Mouse (Mus musculus) CH12.LX (cell line): ENCODE measurements around the gene Alg2. TPM values are rescaled to one million over a fixed set of nuclear protein-coding genes. Genes with fewer than 3 reads are reported as not detected.

Experiments used
- DNase-seq: peaks from one replicate; pipeline ENCODE4 v3.0.0-alpha.2; 2013; ENCODE audit errors: extremely low read depth
- H3K27ac ChIP-seq: 2 replicates; pipeline ENCODE4 v1.5.1; 2012; ENCODE audit warnings: low read depth, mild to moderate bottlenecking, control low read depth, moderate library complexity; ENCODE audit not compliant: insufficient read depth
- H3K27me3 ChIP-seq: replicated peaks from 2 replicates; pipeline ENCODE3; 2012; ENCODE audit warnings: inconsistent platforms
- H3K36me3 ChIP-seq, 2 experiments: replicated peaks in 1 of 2; 2 replicates each; pipeline versions ENCODE3 to v1.6.1; 2012; ENCODE audit warnings: inconsistent platforms in 1 of 2, low read length in 1 of 2, mild to moderate bottlenecking in 1 of 2, mixed read lengths in 1 of 2, moderate library complexity in 1 of 2; ENCODE audit not compliant: control insufficient read depth in 1 of 2, insufficient read depth in 1 of 2
- H3K4me1 ChIP-seq, 2 experiments: 2 replicates each; pipeline ENCODE4 v1.6.1; 2012; ENCODE audit warnings: inconsistent platforms in 1 of 2, moderate library complexity in 1 of 2; ENCODE audit not compliant: insufficient read depth in 2 of 2, control insufficient read depth in 1 of 2
- H3K4me2 ChIP-seq: 2 replicates; pipeline ENCODE4 v1.6.1; 2012; ENCODE audit warnings: low read depth, mild to moderate bottlenecking, control low read depth; ENCODE audit not compliant: poor library complexity, insufficient read depth, severe bottlenecking
- H3K4me3 ChIP-seq, 3 experiments: fragments of 150-350 bp in 1 of 3; sonication (generic) in 1 of 3; replicated peaks in 1 of 3; 2 replicates each; pipeline versions ENCODE3 to v1.5.1; 2011 to 2012; ENCODE audit warnings: low read depth in 2 of 3, low read length in 2 of 3, mild to moderate bottlenecking in 2 of 3, moderate library complexity in 2 of 3, control low read depth in 1 of 3, improper control_type of control experiment in 1 of 3, inconsistent platforms in 1 of 3, mixed read lengths in 1 of 3; ENCODE audit not compliant: poor library complexity in 1 of 3
- H3K79me2 ChIP-seq: replicated peaks from 2 replicates; pipeline ENCODE4 v1.6.1; 2012; ENCODE audit warnings: mild to moderate bottlenecking, moderate library complexity; ENCODE audit not compliant: control insufficient read depth, poor library complexity, insufficient read depth, severe bottlenecking; ENCODE audit errors: extremely low read depth
- H3K9ac ChIP-seq: 2 replicates; pipeline ENCODE4 v1.6.1; 2012; ENCODE audit warnings: low read depth, mild to moderate bottlenecking, control low read depth, moderate library complexity; ENCODE audit not compliant: insufficient read depth
- H3K9me3 ChIP-seq: replicated peaks from 2 replicates; pipeline ENCODE3; 2012; ENCODE audit warnings: low read length, inconsistent platforms, mixed read lengths
- CHD1 ChIP-seq: IDR thresholded peaks from 2 replicates; pipeline ENCODE4 v1.6.1; 2012; ENCODE audit warnings: low read depth, low read length, improper control_type of control experiment, inconsistent platforms
- CHD2 ChIP-seq: IDR thresholded peaks from 2 replicates; pipeline ENCODE4 v1.6.1; 2011; ENCODE audit warnings: low read length, improper control_type of control experiment
- CTCF ChIP-seq, 2 experiments: IDR thresholded peaks in 1 of 2; conservative IDR thresholded peaks in 1 of 2; 2 replicates each; pipeline ENCODE4 v1.5.1; 2011 to 2012; ENCODE audit warnings: low read depth in 2 of 2, low read length in 2 of 2, improper control_type of control experiment in 1 of 2, inconsistent platforms in 1 of 2, mild to moderate bottlenecking in 1 of 2, moderate library complexity in 1 of 2
- E2F4 ChIP-seq: IDR thresholded peaks from 2 replicates; pipeline ENCODE4 v1.6.1; 2011; ENCODE audit warnings: low read depth, low read length, improper control_type of control experiment; ENCODE audit not compliant: insufficient replicate concordance
- ELF1 ChIP-seq: IDR thresholded peaks from 2 replicates; pipeline ENCODE4 v1.6.1; 2014; ENCODE audit warnings: low read depth, mild to moderate bottlenecking, inconsistent platforms, low read length, improper control_type of control experiment
- ETS1 ChIP-seq: conservative IDR thresholded peaks from 2 replicates; pipeline ENCODE4 v1.6.1; 2012; ENCODE audit warnings: low read depth, mild to moderate bottlenecking, inconsistent platforms, low read length, improper control_type of control experiment, moderate library complexity
- IRF4 ChIP-seq: IDR thresholded peaks from 2 replicates; pipeline ENCODE4 v1.6.1; 2014; ENCODE audit warnings: low read depth, mild to moderate bottlenecking, inconsistent platforms, low read length, improper control_type of control experiment
- JUN ChIP-seq: IDR thresholded peaks from 2 replicates; pipeline ENCODE4 v1.6.1; 2011; ENCODE audit warnings: low read depth, mild to moderate bottlenecking, low read length, improper control_type of control experiment, moderate library complexity; ENCODE audit not compliant: insufficient read depth
- JUND ChIP-seq: conservative IDR thresholded peaks from 2 replicates; pipeline ENCODE4 v1.6.1; 2011; ENCODE audit warnings: low read depth, low read length, improper control_type of control experiment
- KAT2A ChIP-seq: IDR thresholded peaks from 2 replicates; pipeline ENCODE4 v1.6.1; 2012; ENCODE audit warnings: low read length, improper control_type of control experiment, inconsistent platforms; ENCODE audit not compliant: insufficient replicate concordance
- MAX ChIP-seq: IDR thresholded peaks from 2 replicates; pipeline ENCODE4 v1.6.1; 2011; ENCODE audit warnings: low read length, improper control_type of control experiment
- MAZ ChIP-seq: IDR thresholded peaks from 2 replicates; pipeline ENCODE4 v1.6.1; 2012; ENCODE audit warnings: low read depth, mild to moderate bottlenecking, inconsistent platforms, low read length, improper control_type of control experiment, moderate library complexity
- MEF2A ChIP-seq: IDR thresholded peaks from 2 replicates; pipeline ENCODE4 v1.6.1; 2014; ENCODE audit warnings: low read depth, mild to moderate bottlenecking, inconsistent platforms, low read length, improper control_type of control experiment, borderline replicate concordance
- MXI1 ChIP-seq: IDR thresholded peaks from 2 replicates; pipeline ENCODE4 v1.6.1; 2011; ENCODE audit warnings: mild to moderate bottlenecking, low read depth, low read length, improper control_type of control experiment
- NELFE ChIP-seq: IDR thresholded peaks from 2 replicates; pipeline ENCODE4 v1.6.1; 2011; ENCODE audit warnings: low read depth, low read length, improper control_type of control experiment
- NRF1 ChIP-seq: IDR thresholded peaks from 2 replicates; pipeline ENCODE4 v1.6.1; 2014; ENCODE audit warnings: low read depth, mild to moderate bottlenecking, inconsistent platforms, low read length, improper control_type of control experiment, moderate library complexity
- PAX5 ChIP-seq: IDR thresholded peaks from 2 replicates; pipeline ENCODE4 v1.6.1; 2012; ENCODE audit warnings: low read length, inconsistent platforms, mixed read lengths
- POLR2A ChIP-seq: IDR thresholded peaks from 2 replicates; pipeline ENCODE4 v1.6.1; 2011; ENCODE audit warnings: low read depth, mild to moderate bottlenecking, improper control_type of control experiment, low read length
- RAD21 ChIP-seq: IDR thresholded peaks from 2 replicates; pipeline ENCODE4 v1.6.1; 2011; ENCODE audit warnings: low read depth, mild to moderate bottlenecking, low read length, improper control_type of control experiment, moderate library complexity
- RCOR1 ChIP-seq: conservative IDR thresholded peaks from 2 replicates; pipeline ENCODE4 v1.6.1; 2012; ENCODE audit warnings: low read depth, mild to moderate bottlenecking, inconsistent platforms, low read length, improper control_type of control experiment
- TBP ChIP-seq: conservative IDR thresholded peaks from 2 replicates; pipeline ENCODE4 v1.6.1; 2011; ENCODE audit warnings: low read depth, low read length, improper control_type of control experiment
- UBTF ChIP-seq: IDR thresholded peaks from 2 replicates; pipeline ENCODE4 v1.6.1; 2012; ENCODE audit warnings: low read depth, mild to moderate bottlenecking, inconsistent platforms, low read length, improper control_type of control experiment, moderate library complexity
- USF1 ChIP-seq: IDR thresholded peaks from 2 replicates; pipeline ENCODE4 v1.6.1; 2014; ENCODE audit warnings: low read depth, mild to moderate bottlenecking, inconsistent platforms, low read length, improper control_type of control experiment
- USF2 ChIP-seq: conservative IDR thresholded peaks from 2 replicates; pipeline ENCODE4 v1.6.1; 2011; ENCODE audit warnings: low read depth, low read length, improper control_type of control experiment
- ZC3H11A ChIP-seq: IDR thresholded peaks from 2 replicates; pipeline ENCODE4 v1.6.1; 2012; ENCODE audit warnings: low read depth, mild to moderate bottlenecking, inconsistent platforms, low read length, improper control_type of control experiment
- dilution Hi-C: fragments of 300-500 bp; cut with MboI; formaldehyde crosslinking; loops from 2 replicates; pipeline ENCODE4 v1.14.3; 2020; ENCODE audit warnings: low sequenced_read_pairs; ENCODE audit not compliant: extremely low pct_unique_long_range_greater_than_20kb, extremely low pct_ligation_motif_present
- in situ Hi-C: fragments of 300-500 bp; cut with MboI; formaldehyde crosslinking; loops from 3 replicates; pipeline ENCODE4 v1.14.3; 2019; ENCODE audit warnings: low sequenced_read_pairs, low pct_ligation_motif_present, low pct_unique_long_range_greater_than_20kb, mixed read lengths
- polyA plus RNA-seq: library from polyadenylated mRNA; unstranded; fragments of >175 nt; gene quantifications from 2 replicates; pipeline ENCODE4 v1.2.1, GENCODE M21; 2012; ENCODE audit warnings: low read depth; ENCODE audit not compliant: insufficient read length
- total RNA-seq, 2 experiments: library from RNA; depleted of rRNA; stranded (reverse); fragments of 300-350 nt in 1 of 2; fragments of >200 nt in 1 of 2; gene quantifications; 2 replicates each; pipeline ENCODE4 v1.2.3; 2012 to 2014

The Alg2 gene
- total and polyA plus RNA-seq, 3 experiments: 8.4 to 28.9 (median 14.9) TPM

GRCm38 (mm10) chr4:47494686-47495085 lies 20.6 kb upstream of the Alg2 start:
- no peaks in the 10 kb centered on the region for H3K79me2 ChIP-seq
- H3K36me3 ChIP-seq: no peaks in the 10 kb centered on the region
- H3K27ac ChIP-seq: no peak overlapping the region
- no peak overlapping the region for H3K4me3 ChIP-seq
- in situ Hi-C loops: no loop called here
- no peak overlapping the region for H3K9ac ChIP-seq
- DNase-seq: no peak
- H3K4me1 ChIP-seq: peaks cover 11 to 37% of the 10 kb centered on the region in 2 experiments; a peak in 3 of 4 replicates
- H3K27me3 ChIP-seq: no peaks in the 10 kb centered on the region
- no peak overlapping the region for H3K4me2 ChIP-seq
- H3K9me3 ChIP-seq: no peaks in the 10 kb centered on the region
- no peak for TF ChIP-seq E2F4
- no peak for TF ChIP-seq MAZ
- no peak for TF ChIP-seq PAX5
- TF ChIP-seq JUND: no peak
- TF ChIP-seq RCOR1: no peak
- TF ChIP-seq USF2: no peak
- no peak for TF ChIP-seq MAX
- no peak for TF ChIP-seq MXI1
- no peak for TF ChIP-seq ELF1
- no peak for TF ChIP-seq ETS1
- TF ChIP-seq RAD21: no peak
- TF ChIP-seq NELFE: no peak
- no peak for TF ChIP-seq KAT2A
- TF ChIP-seq MEF2A: no peak
- no peak for TF ChIP-seq CHD2
- TF ChIP-seq JUN: no peak
- no peak for TF ChIP-seq POLR2A
- no peak for TF ChIP-seq CHD1
- no peak for TF ChIP-seq CTCF (conservative IDR thresholded peaks at IDR 0.05 in 1 of 2, IDR thresholded peaks at IDR 0.05 in 1 of 2; ENCODE audit: low read depth in 2 of 2, low read length in 2 of 2)
- TF ChIP-seq USF1: no peak
- TF ChIP-seq, all 38 proteins: peak for 0
- dilution Hi-C loops: no loop called here

GRCm38 (mm10) chr4:47494137-47494536 lies 20.0 kb upstream of the Alg2 start:
- no peak for TF ChIP-seq UBTF
- TF ChIP-seq ETS1: no peak
- no peak for TF ChIP-seq IRF4
- no peak for TF ChIP-seq TBP
- TF ChIP-seq ZC3H11A: no peak
- no peak for TF ChIP-seq NRF1
- TF ChIP-seq, all 38 proteins: peak for 0
- H3K4me3 ChIP-seq: no peak overlapping the region
- H3K4me2 ChIP-seq: no peak overlapping the region
- no peaks in the 10 kb centered on the region for H3K79me2 ChIP-seq
- in situ Hi-C loops (no loop called here), dilution Hi-C loops (no loop called here)
- H3K4me1 ChIP-seq: peaks cover 11 to 37% of the 10 kb centered on the region in 2 experiments; a peak in 3 of 4 replicates
- H3K36me3 ChIP-seq: no peaks in the 10 kb centered on the region
- no peaks in the 10 kb centered on the region for H3K27me3 ChIP-seq
- no peaks in the 10 kb centered on the region for H3K9me3 ChIP-seq
- H3K9ac ChIP-seq: no peak overlapping the region
- no peak for DNase-seq
- no peak overlapping the region for H3K27ac ChIP-seq
